Mouse (Mus musculus): Measurements from ENCODE around the gene C2cd3. TPM values are rescaled to one million over a fixed set of nuclear protein-coding genes. Genes with fewer than 3 reads are reported as not detected.

Gene C2cd3
- total and polyA plus RNA-seq, 3 experiments: 8.5 to 23.5 TPM; not detected in 1

- TF ChIP-seq NRF1 (IDR thresholded peaks at IDR 0.05; ENCODE audit: insufficient read depth, low read depth, low read length, poor library complexity, severe bottlenecking): no peak
- TF ChIP-seq SMC3 (IDR thresholded peaks at IDR 0.05; ENCODE audit: low read depth, low read length): no peak
- no peak for TF ChIP-seq MAFK (IDR thresholded peaks at IDR 0.05; ENCODE audit: borderline replicate concordance, low read depth, low read length)
- no peak for TF ChIP-seq CHD2 (IDR thresholded peaks at IDR 0.05; ENCODE audit: low read length)
- no peak for TF ChIP-seq RAD21 (IDR thresholded peaks at IDR 0.05; ENCODE audit: low read depth, low read length)
- peak; percentile 54 for TF ChIP-seq HCFC1 (IDR thresholded peaks at IDR 0.05; ENCODE audit: low read depth, low read length)
- TF ChIP-seq GATA1 (IDR thresholded peaks at IDR 0.05; ENCODE audit: low read depth, low read length): peak; percentile 73
- TF ChIP-seq TCF12 (IDR thresholded peaks at IDR 0.05; ENCODE audit: low read depth, low read length): peak; percentile 37; the same call in 1 of the 2 replicates
- no peak for TF ChIP-seq ZNF384 (IDR thresholded peaks at IDR 0.05; ENCODE audit: low read depth, low read length)
- TF ChIP-seq UBTF (IDR thresholded peaks at IDR 0.05; ENCODE audit: borderline replicate concordance, insufficient read depth, low read depth, low read length): 0 out of 2 replicates have a peak, but pooled peaks have one; percentile 65
- TF ChIP-seq TAL1 (IDR thresholded peaks at IDR 0.05; ENCODE audit: low read length): peak; percentile 4; the same call in 1 of the 2 replicates
- TF ChIP-seq CTCF (IDR thresholded peaks at IDR 0.05 in 2 of 3, conservative IDR thresholded peaks at IDR 0.05 in 1 of 3; ENCODE audit: control insufficient read depth in 1 of 3, insufficient read depth in 1 of 3, low read depth in 2 of 3, low read length in 3 of 3, poor library complexity in 1 of 3, severe bottlenecking in 1 of 3): no peak
Observed at GRCm38 (mm10) chr7:100492391-100493116, 120.5 kb downstream of the C2cd3 start (continued).

DNA sequence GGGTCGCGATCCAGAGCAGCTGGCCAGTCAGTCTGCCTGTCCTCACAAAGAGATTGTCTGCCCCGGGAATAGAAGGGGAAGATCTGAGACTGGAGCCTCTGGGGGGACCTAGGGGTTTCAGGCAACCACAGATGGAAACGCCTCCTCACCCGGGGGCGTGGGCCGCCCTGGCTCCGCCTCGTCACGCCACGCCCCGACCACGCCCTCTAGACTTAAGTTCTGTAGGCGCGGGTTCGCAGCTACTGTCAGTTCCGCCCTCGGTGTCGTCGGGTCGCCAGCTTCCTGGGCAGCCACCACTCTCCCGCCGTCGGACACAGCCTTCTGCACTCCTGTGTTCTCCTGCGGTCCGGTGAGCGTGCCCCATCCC, 121.1 kb downstream of the C2cd3 start, which contains the start of gene Ucp2:
TSS of gene Ucp2 (plus strand) at position 221 of the 367 bp plus-strand sequence.
- H3K4me3 ChIP-seq (ENCODE audit: control insufficient read depth in 1 of 2, insufficient read depth in 1 of 2, low read depth in 2 of 2, low read length in 2 of 2): peak within 1 kb of the TSS; percentile 69 to 83
- H3K27me3 ChIP-seq (ENCODE audit: control insufficient read depth in 1 of 2, insufficient read depth in 2 of 2, low read length in 2 of 2): no peaks in the 10 kb centered on the region
- peak within 1 kb of the TSS; percentile 99 for H3K27ac ChIP-seq (ENCODE audit: control insufficient read depth, low read depth, low read length)
- no peaks in the 10 kb centered on the region for H3K9me3 ChIP-seq (replicated peaks; ENCODE audit: insufficient read depth, low read length)
- peaks cover 37% of the 10 kb centered on the region for H3K79me2 ChIP-seq (ENCODE audit: control insufficient read depth, insufficient read depth, low read length, poor library complexity)
- H3K36me3 ChIP-seq (ENCODE audit: control insufficient read depth in 1 of 2, insufficient read depth in 2 of 2, low read length in 2 of 2): peaks cover 0 to 11% of the 10 kb centered on the region in 2 experiments; a peak in 3 of 4 replicates
- H3K9ac ChIP-seq (ENCODE audit: control insufficient read depth, low read depth, low read length, poor library complexity, severe bottlenecking): peak within 1 kb of the TSS; percentile 90
- peak; percentile 97 for DNase-seq (ENCODE audit: low read depth, low spot score)
- H3K4me1 ChIP-seq (ENCODE audit: control insufficient read depth in 1 of 2, insufficient read depth in 2 of 2, low read length in 2 of 2): peaks cover 3 to 12% of the 10 kb centered on the region in 2 experiments; a peak in 3 of 4 replicates
- TF ChIP-seq HCFC1 (IDR thresholded peaks at IDR 0.05; ENCODE audit: low read depth, low read length): peak; percentile 34
- TF ChIP-seq MAZ (IDR thresholded peaks at IDR 0.05; ENCODE audit: low read depth, low read length): 0 out of 2 replicates have a peak, but pooled peaks have one; percentile 44
- no peak for TF ChIP-seq ZNF384 (IDR thresholded peaks at IDR 0.05; ENCODE audit: low read depth, low read length)
- no peak for TF ChIP-seq MEF2A (IDR thresholded peaks at IDR 0.05; ENCODE audit: extremely low read depth, insufficient replicate concordance, low read depth, low read length, poor library complexity, severe bottlenecking)
- no peak for TF ChIP-seq MXI1 (IDR thresholded peaks at IDR 0.05; ENCODE audit: low read depth, low read length)
- peak; percentile 76 to 97 for TF ChIP-seq POLR2A (IDR thresholded peaks at IDR 0.05; ENCODE audit: control insufficient read depth in 1 of 2, insufficient read depth in 1 of 2, low read depth in 1 of 2, low read length in 2 of 2, poor library complexity in 1 of 2)
- TF ChIP-seq CHD1 (IDR thresholded peaks at IDR 0.05; ENCODE audit: low read depth, low read length): no peak
- TF ChIP-seq NELFE (IDR thresholded peaks at IDR 0.05; ENCODE audit: low read depth, low read length): peak; percentile 98
- no peak for TF ChIP-seq GABPA (IDR thresholded peaks at IDR 0.05; ENCODE audit: low read depth, low read length)
- no peak for TF ChIP-seq MAFK (IDR thresholded peaks at IDR 0.05; ENCODE audit: borderline replicate concordance, low read depth, low read length)
- no peak for TF ChIP-seq ZC3H11A (IDR thresholded peaks at IDR 0.05; ENCODE audit: low read depth, low read length)
- peak; percentile 98 for TF ChIP-seq ZMIZ1 (IDR thresholded peaks at IDR 0.05; ENCODE audit: low read depth, low read length)
- no peak for TF ChIP-seq NRF1 (IDR thresholded peaks at IDR 0.05; ENCODE audit: insufficient read depth, low read depth, low read length, poor library complexity, severe bottlenecking)
- peak; percentile 94 for TF ChIP-seq POLR2AphosphoS5 (IDR thresholded peaks at IDR 0.05; ENCODE audit: borderline replicate concordance, low read depth, low read length)
- no peak for TF ChIP-seq KAT2A (conservative IDR thresholded peaks at IDR 0.05; ENCODE audit: low read depth, low read length)
- no peak for TF ChIP-seq CTCF (IDR thresholded peaks at IDR 0.05 in 2 of 3, conservative IDR thresholded peaks at IDR 0.05 in 1 of 3; ENCODE audit: control insufficient read depth in 1 of 3, insufficient read depth in 1 of 3, low read depth in 2 of 3, low read length in 3 of 3, poor library complexity in 1 of 3, severe bottlenecking in 1 of 3)
- 0 out of 2 replicates have a peak, but pooled peaks have one; percentile 36 for TF ChIP-seq ELF1 (IDR thresholded peaks at IDR 0.05; ENCODE audit: low read depth, low read length)
- no peak for TF ChIP-seq BHLHE40 (IDR thresholded peaks at IDR 0.05; ENCODE audit: borderline replicate concordance, low read depth, low read length)
- TF ChIP-seq JUND (IDR thresholded peaks at IDR 0.05; ENCODE audit: low read depth, low read length): no peak
- TF ChIP-seq TAL1 (IDR thresholded peaks at IDR 0.05; ENCODE audit: low read length): no peak
- peak; percentile 51; the same call in 1 of the 2 replicates for TF ChIP-seq TCF12 (IDR thresholded peaks at IDR 0.05; ENCODE audit: low read depth, low read length)
- 0 out of 4 replicates have a peak, but pooled peaks of 1 of the 2 experiments have one; percentile 11 for TF ChIP-seq EP300 (IDR thresholded peaks at IDR 0.05; ENCODE audit: low read depth in 1 of 2, low read length in 2 of 2)
- TF ChIP-seq CHD2 (IDR thresholded peaks at IDR 0.05; ENCODE audit: low read length): no peak
- no peak for TF ChIP-seq USF1 (IDR thresholded peaks at IDR 0.05; ENCODE audit: low read depth, low read length)
- peak; percentile 95 for TF ChIP-seq POLR2AphosphoS2 (IDR thresholded peaks at IDR 0.05; ENCODE audit: low read length)
- no peak for TF ChIP-seq GATA1 (IDR thresholded peaks at IDR 0.05; ENCODE audit: low read depth, low read length)
- TF ChIP-seq TBP (IDR thresholded peaks at IDR 0.05; ENCODE audit: low read depth, low read length): peak; percentile 96
- no peak for TF ChIP-seq RAD21 (IDR thresholded peaks at IDR 0.05; ENCODE audit: low read depth, low read length)
- no peak for TF ChIP-seq SMC3 (IDR thresholded peaks at IDR 0.05; ENCODE audit: low read depth, low read length)
